Mouse (Mus musculus): ENCODE measurements around the gene Tmem169. TPM values are rescaled to one million over a fixed set of nuclear protein-coding genes. Genes with fewer than 3 reads are reported as not detected.

The Tmem169 gene
- polyA plus RNA-seq, 1 experiment from 2014 or later, result 23.2 TPM

DNA sequence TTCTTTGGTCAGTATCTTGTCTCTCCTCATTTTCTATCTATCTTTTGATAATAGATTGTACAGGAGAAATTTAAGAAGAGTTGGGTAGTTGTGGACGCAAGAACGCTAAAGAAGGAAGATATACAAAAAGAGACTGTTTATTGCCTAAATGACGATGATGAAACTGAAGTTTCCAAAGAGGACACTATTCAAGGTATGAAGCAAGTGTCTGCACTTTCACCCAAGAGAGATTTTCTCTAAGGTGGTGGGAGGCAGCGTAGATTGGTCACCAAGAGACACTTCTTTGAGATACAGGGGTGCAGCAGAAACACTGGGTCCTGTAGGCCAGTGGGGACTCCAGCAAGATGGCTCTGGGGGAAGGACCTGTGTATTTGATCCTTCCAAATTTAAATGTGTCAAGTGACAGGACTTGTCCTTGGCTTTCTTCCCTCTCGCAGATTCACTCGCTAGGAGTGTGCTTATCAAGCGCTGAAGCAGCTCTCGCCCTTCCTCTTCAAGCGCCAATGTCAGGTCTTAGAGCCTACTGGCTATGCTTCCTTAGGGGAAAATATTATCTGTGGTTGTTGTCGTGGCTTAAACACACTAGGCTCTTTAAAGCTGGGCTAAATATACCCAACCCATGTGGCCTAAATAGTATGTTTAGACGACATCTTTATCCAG lies 42.1 kb downstream of the Tmem169 start:
- DNase-seq (ENCODE audit: low spot score) (no peak), ATAC-seq (no peak)
- Histone ChIP-seq H3K9me3 (replicated peaks; ENCODE audit: control insufficient read depth, low read length) (no peaks in the 10 kb centered on the region), H3K4me2 (ENCODE audit: low read length) (no peak overlapping the region), H3K36me3 (ENCODE audit: control insufficient read depth, insufficient read depth, low read length) (peaks cover 48% of the 10 kb centered on the region), H3K4me1 (ENCODE audit: control insufficient read depth, insufficient read depth, low read length) (no peaks in the 10 kb centered on the region), H3K27me3 (replicated peaks; ENCODE audit: control insufficient read depth, insufficient read depth, low read length) (no peaks in the 10 kb centered on the region), H3K4me3 (ENCODE audit: low read depth, low read length) (no peak overlapping the region), H3K9ac (ENCODE audit: low read length) (no peak overlapping the region), H3K27ac (ENCODE audit: low read depth, low read length) (no peak overlapping the region)
- 94% methylated on average over 11 of the region's 11 CpGs for WGBS

DNA sequence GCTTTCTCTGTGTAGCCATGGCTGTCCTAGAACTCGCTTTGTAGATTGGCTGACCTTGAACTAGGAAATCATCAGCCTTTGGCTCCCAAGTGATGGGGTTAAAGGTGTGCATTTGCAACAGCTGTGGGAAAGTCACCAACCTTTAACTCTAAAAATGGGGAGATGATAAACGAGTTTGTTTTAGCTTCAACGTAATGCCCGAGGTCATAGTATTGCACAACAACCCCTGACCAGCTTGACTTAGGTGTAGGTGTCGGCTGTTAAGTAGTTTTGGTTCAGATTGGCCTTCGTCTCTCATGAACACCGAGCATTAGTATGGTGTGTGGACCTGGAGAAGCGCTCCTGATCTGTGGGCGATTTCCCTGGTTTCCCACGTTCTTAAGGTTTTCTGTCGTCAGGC lies 50.6 kb downstream of the Tmem169 start:
- no peak overlapping the region for H3K27ac ChIP-seq (ENCODE audit: low read depth, low read length)
- no peak overlapping the region for H3K4me3 ChIP-seq (ENCODE audit: low read depth, low read length)
- peaks cover 54% of the 10 kb centered on the region for H3K36me3 ChIP-seq (ENCODE audit: control insufficient read depth, insufficient read depth, low read length)
- no peaks in the 10 kb centered on the region for H3K4me1 ChIP-seq (ENCODE audit: control insufficient read depth, insufficient read depth, low read length)
- no peak overlapping the region for H3K9ac ChIP-seq (ENCODE audit: low read length)
- H3K27me3 ChIP-seq (replicated peaks; ENCODE audit: control insufficient read depth, insufficient read depth, low read length), result no peaks in the 10 kb centered on the region
- ATAC-seq, result no peak
- no peak overlapping the region for H3K4me2 ChIP-seq (ENCODE audit: low read length)
- no peak for DNase-seq (ENCODE audit: low spot score)
- H3K9me3 ChIP-seq (replicated peaks; ENCODE audit: control insufficient read depth, low read length), result no peaks in the 10 kb centered on the region
- WGBS, result 95% methylated on average over 11 of the region's 11 CpGs

DNA sequence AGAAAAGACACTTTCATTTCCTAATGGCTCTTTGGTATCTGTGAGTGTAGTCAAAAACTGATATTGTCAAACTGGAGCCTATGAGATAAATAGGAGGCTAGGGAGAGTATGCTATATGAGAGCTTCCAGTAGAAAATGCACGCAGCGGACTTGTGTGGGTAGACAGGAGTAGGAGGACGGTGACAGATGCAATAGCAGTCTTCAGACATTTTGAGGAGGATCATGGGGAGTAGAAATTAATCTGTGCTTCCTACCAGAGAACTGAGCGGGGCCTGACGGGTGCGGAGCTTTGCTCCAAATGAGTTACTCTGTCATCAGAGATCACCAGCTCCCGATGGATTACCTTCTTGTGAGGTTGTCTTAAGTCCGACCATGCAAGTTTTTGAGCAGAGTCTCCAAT lies 52.6 kb downstream of the Tmem169 start:
- Histone ChIP-seq H3K9me3 (replicated peaks; ENCODE audit: control insufficient read depth, low read length) (no peaks in the 10 kb centered on the region), H3K36me3 (ENCODE audit: control insufficient read depth, insufficient read depth, low read length) (peaks cover 57% of the 10 kb centered on the region), H3K27me3 (replicated peaks; ENCODE audit: control insufficient read depth, insufficient read depth, low read length) (no peaks in the 10 kb centered on the region), H3K9ac (ENCODE audit: low read length) (no peak overlapping the region), H3K4me1 (ENCODE audit: control insufficient read depth, insufficient read depth, low read length) (no peaks in the 10 kb centered on the region), H3K4me3 (ENCODE audit: low read depth, low read length) (no peak overlapping the region), H3K27ac (ENCODE audit: low read depth, low read length) (no peak overlapping the region), H3K4me2 (ENCODE audit: low read length) (no peak overlapping the region)
- ATAC-seq (no peak), DNase-seq (ENCODE audit: low spot score) (no peak)
- 96% methylated on average over 8 of the region's 8 CpGs for WGBS

DNA sequence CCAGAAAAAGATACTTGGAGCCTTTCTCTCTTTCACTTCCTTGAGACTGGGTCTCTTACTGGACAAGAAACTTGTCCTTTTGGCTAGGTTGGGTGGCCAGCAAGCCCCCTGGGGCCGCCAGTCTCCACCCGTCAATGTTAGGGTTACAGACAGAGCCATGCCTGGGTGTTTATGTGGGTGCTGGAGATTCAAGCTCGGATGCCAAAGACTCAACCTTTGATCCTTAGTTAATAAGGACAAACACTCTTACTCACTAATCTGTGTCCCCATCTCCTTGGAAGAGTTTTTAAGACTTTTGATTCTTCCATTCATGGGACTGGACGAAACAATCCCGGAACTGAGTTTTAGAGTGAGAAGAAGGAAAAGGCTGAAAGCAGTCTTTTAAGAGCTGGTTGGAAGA lies 54.2 kb downstream of the Tmem169 start:
- Histone ChIP-seq H3K4me2 (ENCODE audit: low read length) (no peak overlapping the region), H3K9me3 (replicated peaks; ENCODE audit: control insufficient read depth, low read length) (no peaks in the 10 kb centered on the region), H3K9ac (ENCODE audit: low read length) (no peak overlapping the region), H3K27ac (ENCODE audit: low read depth, low read length) (no peak overlapping the region), H3K4me3 (ENCODE audit: low read depth, low read length) (no peak overlapping the region), H3K4me1 (ENCODE audit: control insufficient read depth, insufficient read depth, low read length) (no peaks in the 10 kb centered on the region), H3K27me3 (replicated peaks; ENCODE audit: control insufficient read depth, insufficient read depth, low read length) (no peaks in the 10 kb centered on the region), H3K36me3 (ENCODE audit: control insufficient read depth, insufficient read depth, low read length) (peaks cover 53% of the 10 kb centered on the region)
- WGBS, result 92% methylated on average over 5 of the region's 5 CpGs
- ATAC-seq (no peak), DNase-seq (ENCODE audit: low spot score) (no peak)

DNA sequence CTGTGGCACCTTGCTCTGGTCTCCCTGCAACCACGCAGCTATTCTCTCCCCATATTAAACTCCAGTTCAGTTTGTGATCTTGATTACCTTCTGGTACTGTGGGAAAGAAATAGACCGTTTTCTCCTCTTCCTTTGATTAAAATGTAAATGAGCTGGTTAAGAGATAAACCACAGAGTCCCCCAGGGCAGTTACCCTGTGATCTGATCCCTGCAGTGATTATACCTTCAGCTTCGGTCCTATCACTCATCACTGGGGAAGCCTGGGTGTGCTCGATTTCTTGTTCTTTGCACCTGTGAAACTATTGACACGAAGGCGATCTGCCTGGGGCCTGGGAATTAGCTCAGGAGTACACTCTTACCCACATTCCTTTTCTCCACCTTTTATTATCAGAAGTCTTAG lies 63.7 kb downstream of the Tmem169 start:
- H3K27ac ChIP-seq (ENCODE audit: low read depth, low read length), result no peak overlapping the region
- 82% methylated on average over 6 of the region's 6 CpGs for WGBS
- no peak for ATAC-seq

More for the DNA sequence above, 63.7 kb downstream of the Tmem169 start:
- H3K4me3 ChIP-seq (ENCODE audit: low read depth, low read length), result no peak overlapping the region
- no peak for DNase-seq (ENCODE audit: low spot score)
- H3K36me3 ChIP-seq (ENCODE audit: control insufficient read depth, insufficient read depth, low read length), result peaks cover 26% of the 10 kb centered on the region; the same call in 1 of the 2 replicates
- no peak overlapping the region for H3K4me2 ChIP-seq (ENCODE audit: low read length)
- no peak overlapping the region for H3K9ac ChIP-seq (ENCODE audit: low read length)
- H3K9me3 ChIP-seq (replicated peaks; ENCODE audit: control insufficient read depth, low read length), result no peaks in the 10 kb centered on the region
- no peaks in the 10 kb centered on the region for H3K4me1 ChIP-seq (ENCODE audit: control insufficient read depth, insufficient read depth, low read length)
- no peaks in the 10 kb centered on the region for H3K27me3 ChIP-seq (replicated peaks; ENCODE audit: control insufficient read depth, insufficient read depth, low read length)

Other genes starting within 250 kb of the Tmem169 start
- gene Mreg, start 72.1 kb upstream of the Tmem169 start, polyA plus RNA-seq (2014; fragmentation: Nextera tagmentation; extraction: Ambion mirVana), result 1.2 and 1.6 TPM in 2 replicates
- 8.4 and 10.3 TPM in 2 replicates for gene Pecr, start 55 bp upstream of the Tmem169 start, polyA plus RNA-seq (2014; fragmentation: Nextera tagmentation; extraction: Ambion mirVana)
- gene Xrcc5, start 23.1 kb downstream of the Tmem169 start, polyA plus RNA-seq (2014; fragmentation: Nextera tagmentation; extraction: Ambion mirVana), result 29.7 and 33.4 TPM in 2 replicates

Measured in forebrain, embryonic 14.5 days (tissue).